Mouse (Mus musculus): ENCODE data around the gene Ski. TPM values are rescaled to one million over a fixed set of nuclear protein-coding genes. Genes with fewer than 3 reads are reported as not detected.

The Ski gene
- polyA plus RNA-seq, 1 experiment from 2014 or later: 15.1 TPM

DNA sequence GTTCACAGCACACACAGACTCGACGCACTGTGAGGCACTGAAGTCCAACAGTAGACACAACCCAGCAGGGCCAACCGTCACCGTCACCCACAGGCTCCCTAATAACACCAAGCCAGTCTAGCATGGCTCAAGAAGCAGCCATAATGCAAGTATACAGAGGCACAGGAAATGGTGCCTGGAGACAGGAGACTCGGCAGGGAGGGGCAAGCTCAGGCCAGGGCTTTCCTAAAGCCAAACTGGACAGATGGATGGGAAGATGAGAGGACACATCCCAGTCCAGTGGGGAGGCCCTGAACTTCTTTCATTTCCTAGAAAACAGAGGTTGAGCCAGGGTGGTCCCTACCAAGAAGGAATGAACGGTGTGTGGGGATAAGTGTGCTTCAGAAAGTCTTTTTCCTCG, 13.8 kb downstream of the Ski start:
- Histone ChIP-seq H3K9me3 (ENCODE audit: control insufficient read depth, low read length) (no peaks in the 10 kb centered on the region), H3K36me3 (replicated peaks; ENCODE audit: control insufficient read depth, insufficient read depth) (no peaks in the 10 kb centered on the region), H3K4me1 (replicated peaks; ENCODE audit: control insufficient read depth, insufficient read depth, low read length) (peaks cover 49% of the 10 kb centered on the region), H3K27ac (0 out of 2 replicates have a peak overlapping the region, but pooled peaks have one; percentile 26), H3K4me3 (replicated peaks; ENCODE audit: low read length) (no peak overlapping the region), H3K4me2 (replicated peaks) (no peak overlapping the region), H3K9ac (no peak overlapping the region), H3K27me3 (ENCODE audit: control insufficient read depth, insufficient read depth, low read length) (no peaks in the 10 kb centered on the region)
- WGBS: 40% methylated on average over 7 of the region's 7 CpGs
- ATAC-seq (ENCODE audit: low FRiP score) (no peak), DNase-seq (ENCODE audit: low spot score) (no peak)

DNA sequence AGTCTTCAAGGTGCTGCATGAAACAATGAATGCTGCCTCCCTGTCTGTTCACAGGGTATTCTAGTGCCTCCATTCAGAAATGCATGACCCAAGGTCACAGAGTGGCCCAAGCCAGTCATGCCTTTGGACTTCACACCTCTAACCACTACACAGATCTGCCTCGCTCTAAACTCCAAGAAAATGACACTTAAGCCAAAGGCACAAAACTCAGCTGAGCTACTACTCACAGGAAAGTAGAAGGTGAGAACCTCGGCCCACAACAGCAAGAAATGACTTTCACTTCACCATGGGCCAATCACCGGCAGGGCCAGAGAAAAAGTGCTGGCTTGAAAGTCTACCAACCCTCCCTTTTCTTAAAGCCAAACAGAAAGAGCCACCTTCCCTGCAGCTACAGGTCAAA, 14.6 kb downstream of the Ski start:
- Histone ChIP-seq H3K27ac (no peak overlapping the region), H3K9me3 (ENCODE audit: control insufficient read depth, low read length) (no peaks in the 10 kb centered on the region), H3K4me2 (replicated peaks) (no peak overlapping the region), H3K4me1 (replicated peaks; ENCODE audit: control insufficient read depth, insufficient read depth, low read length) (peaks cover 42% of the 10 kb centered on the region), H3K36me3 (replicated peaks; ENCODE audit: control insufficient read depth, insufficient read depth) (no peaks in the 10 kb centered on the region), H3K4me3 (replicated peaks; ENCODE audit: low read length) (no peak overlapping the region), H3K9ac (no peak overlapping the region), H3K27me3 (ENCODE audit: control insufficient read depth, insufficient read depth, low read length) (no peaks in the 10 kb centered on the region)
- DNase-seq (ENCODE audit: low spot score): no peak
- 42% methylated on average over 3 of the region's 3 CpGs for WGBS
- no peak for ATAC-seq (ENCODE audit: low FRiP score)

DNA sequence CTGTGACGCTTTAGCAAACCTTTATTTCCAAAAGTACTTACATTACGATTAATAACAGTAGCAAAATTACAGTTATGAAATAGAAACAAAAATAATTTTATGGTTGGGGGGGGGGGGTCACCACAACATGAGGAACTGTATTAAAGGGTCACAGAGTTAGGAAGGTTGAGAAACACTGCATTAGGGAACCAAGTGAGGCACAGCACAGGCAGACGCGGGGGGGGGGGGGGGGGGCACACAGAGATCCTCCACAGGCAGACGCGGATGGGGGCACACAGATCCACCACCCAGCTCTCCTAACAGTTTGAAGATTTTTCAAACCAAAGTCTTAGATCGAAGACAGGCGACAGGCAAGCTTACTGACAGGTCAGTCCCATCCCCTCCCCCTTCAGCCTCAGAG, 15.9 kb downstream of the Ski start:
- no peak overlapping the region for H3K4me2 ChIP-seq (replicated peaks)
- no peak overlapping the region for H3K27ac ChIP-seq
- 68% methylated on average over 6 of the region's 8 CpGs for WGBS
- H3K4me1 ChIP-seq (replicated peaks; ENCODE audit: control insufficient read depth, insufficient read depth, low read length): peaks cover 39% of the 10 kb centered on the region
- H3K4me3 ChIP-seq (replicated peaks; ENCODE audit: low read length): no peak overlapping the region
- no peak overlapping the region for H3K9ac ChIP-seq
- no peaks in the 10 kb centered on the region for H3K27me3 ChIP-seq (ENCODE audit: control insufficient read depth, insufficient read depth, low read length)
- ATAC-seq (ENCODE audit: low FRiP score) (no peak), DNase-seq (ENCODE audit: low spot score) (no peak)
- no peaks in the 10 kb centered on the region for H3K36me3 ChIP-seq (replicated peaks; ENCODE audit: control insufficient read depth, insufficient read depth)
- H3K9me3 ChIP-seq (ENCODE audit: control insufficient read depth, low read length): no peaks in the 10 kb centered on the region

DNA sequence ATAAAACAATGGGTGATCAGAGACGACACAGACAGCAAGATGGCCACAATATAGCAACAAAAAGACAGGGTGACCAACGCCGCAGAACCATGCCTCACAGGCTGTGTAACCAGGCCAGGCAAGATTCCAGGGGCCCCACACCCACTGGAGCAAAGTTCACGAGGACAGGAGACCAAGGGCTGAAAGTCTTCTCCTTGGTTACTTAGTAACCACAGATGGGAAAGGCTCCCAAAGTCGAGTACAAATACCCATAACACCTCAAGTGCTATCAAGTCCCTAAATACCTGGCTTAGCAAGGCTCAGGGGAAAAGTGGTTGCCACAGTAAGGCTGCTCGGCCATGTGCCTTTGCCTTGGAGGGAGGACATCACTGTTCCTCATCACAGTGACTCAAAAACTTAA, 16.5 kb downstream of the Ski start:
- no peak overlapping the region for H3K9ac ChIP-seq
- H3K4me3 ChIP-seq (replicated peaks; ENCODE audit: low read length): no peak overlapping the region
- H3K27ac ChIP-seq: no peak overlapping the region
- H3K4me1 ChIP-seq (replicated peaks; ENCODE audit: control insufficient read depth, insufficient read depth, low read length): peaks cover 42% of the 10 kb centered on the region
- no peak overlapping the region for H3K4me2 ChIP-seq (replicated peaks)
- no peaks in the 10 kb centered on the region for H3K27me3 ChIP-seq (ENCODE audit: control insufficient read depth, insufficient read depth, low read length)
- ATAC-seq (ENCODE audit: low FRiP score): no peak
- H3K36me3 ChIP-seq (replicated peaks; ENCODE audit: control insufficient read depth, insufficient read depth): no peaks in the 10 kb centered on the region
- no peaks in the 10 kb centered on the region for H3K9me3 ChIP-seq (ENCODE audit: control insufficient read depth, low read length)
- WGBS: 60% methylated on average over 6 of the region's 6 CpGs
- no peak for DNase-seq (ENCODE audit: low spot score)

DNA sequence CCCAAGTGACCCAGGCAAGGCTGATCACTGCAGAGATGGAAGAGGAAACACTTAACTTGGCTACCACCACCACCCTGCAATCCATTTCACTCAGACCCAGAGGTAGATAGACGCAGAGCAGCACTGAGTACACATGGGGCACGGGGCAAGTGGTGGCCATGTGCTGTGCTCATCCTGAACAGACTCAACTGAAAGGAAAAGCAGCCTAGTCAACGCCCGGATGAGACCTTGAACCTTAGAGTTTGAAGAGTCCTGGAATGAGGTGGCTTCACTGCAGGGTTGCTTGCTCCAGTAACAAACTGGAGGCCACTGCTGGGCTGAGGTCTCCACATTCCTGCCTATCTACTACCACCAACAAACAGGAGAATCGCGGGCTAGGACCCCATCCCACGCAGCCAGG, 20.6 kb downstream of the Ski start:
- ATAC-seq (ENCODE audit: low FRiP score): no peak
- H3K9ac ChIP-seq: no peak overlapping the region
- peaks cover 48% of the 10 kb centered on the region for H3K4me1 ChIP-seq (replicated peaks; ENCODE audit: control insufficient read depth, insufficient read depth, low read length)
- H3K27me3 ChIP-seq (ENCODE audit: control insufficient read depth, insufficient read depth, low read length): no peaks in the 10 kb centered on the region
- no peaks in the 10 kb centered on the region for H3K9me3 ChIP-seq (ENCODE audit: control insufficient read depth, low read length)
- H3K36me3 ChIP-seq (replicated peaks; ENCODE audit: control insufficient read depth, insufficient read depth): no peaks in the 10 kb centered on the region
- no peak overlapping the region for H3K4me2 ChIP-seq (replicated peaks)
- no peak overlapping the region for H3K27ac ChIP-seq
- WGBS: 90% methylated on average over 7 of the region's 7 CpGs
- H3K4me3 ChIP-seq (replicated peaks; ENCODE audit: low read length): no peak overlapping the region
- DNase-seq (ENCODE audit: low spot score): no peak

DNA sequence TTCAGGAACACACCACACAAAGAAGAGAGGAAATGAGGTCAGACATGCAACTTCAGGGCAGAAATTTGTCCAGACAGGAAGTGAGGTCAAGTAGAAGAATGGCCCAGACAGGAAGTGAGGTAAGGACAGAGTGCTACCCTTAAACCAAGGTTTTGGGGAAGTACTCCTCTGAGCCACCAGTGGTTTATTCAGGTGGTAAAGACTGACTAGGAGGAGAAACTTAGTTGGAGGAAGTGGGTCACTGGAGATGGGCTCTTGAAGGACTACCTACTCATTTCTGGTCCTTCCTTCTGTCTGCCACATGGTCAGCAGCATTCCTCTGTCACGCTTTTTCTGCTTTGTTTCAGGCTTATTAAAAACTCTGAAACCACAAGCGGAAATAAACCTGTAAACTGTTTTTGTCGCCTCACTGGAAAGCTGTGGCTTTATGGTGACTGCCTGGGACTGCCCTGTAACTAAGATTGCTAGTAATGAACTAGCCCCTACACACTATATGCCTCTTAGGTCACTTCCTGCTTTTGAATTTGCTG, 21.5 kb downstream of the Ski start:
- Histone ChIP-seq H3K27ac (0 out of 2 replicates have a peak overlapping the region, but pooled peaks have one; percentile 14), H3K4me1 (replicated peaks; ENCODE audit: control insufficient read depth, insufficient read depth, low read length) (peaks cover 50% of the 10 kb centered on the region), H3K36me3 (replicated peaks; ENCODE audit: control insufficient read depth, insufficient read depth) (no peaks in the 10 kb centered on the region), H3K9me3 (ENCODE audit: control insufficient read depth, low read length) (no peaks in the 10 kb centered on the region), H3K4me2 (replicated peaks) (no peak overlapping the region), H3K27me3 (ENCODE audit: control insufficient read depth, insufficient read depth, low read length) (no peaks in the 10 kb centered on the region), H3K9ac (no peak overlapping the region), H3K4me3 (replicated peaks; ENCODE audit: low read length) (no peak overlapping the region)
- no peak for DNase-seq (ENCODE audit: low spot score)
- WGBS: 83% methylated on average over 3 of the region's 3 CpGs
- ATAC-seq (ENCODE audit: low FRiP score): no peak

DNA sequence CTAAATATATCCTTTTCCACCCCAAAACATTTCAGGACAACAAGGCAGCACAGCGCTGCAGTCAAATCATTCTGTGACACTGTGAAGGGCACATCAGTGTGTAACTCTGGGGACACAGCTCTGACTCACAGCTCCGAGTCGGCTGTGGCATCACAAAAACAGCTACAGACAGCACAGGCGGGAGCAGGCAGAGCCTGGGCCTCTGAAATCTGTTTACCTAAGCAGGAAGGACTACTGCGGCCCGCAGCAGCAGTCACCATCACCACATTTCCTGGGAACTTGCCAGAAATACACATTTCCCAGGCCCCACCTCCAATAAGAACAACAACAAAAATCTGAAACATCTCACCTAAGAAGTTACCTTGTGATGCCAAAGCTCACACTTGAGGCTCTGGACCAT, 24.7 kb downstream of the Ski start:
- no peak overlapping the region for H3K4me3 ChIP-seq (replicated peaks; ENCODE audit: low read length)
- peaks cover 44% of the 10 kb centered on the region for H3K4me1 ChIP-seq (replicated peaks; ENCODE audit: control insufficient read depth, insufficient read depth, low read length)
- WGBS: 49% methylated on average over 6 of the region's 6 CpGs
- ATAC-seq (ENCODE audit: low FRiP score): no peak
- H3K9ac ChIP-seq: no peak overlapping the region
- no peak overlapping the region for H3K4me2 ChIP-seq (replicated peaks)
- H3K36me3 ChIP-seq (replicated peaks; ENCODE audit: control insufficient read depth, insufficient read depth): no peaks in the 10 kb centered on the region
- H3K27me3 ChIP-seq (ENCODE audit: control insufficient read depth, insufficient read depth, low read length): no peaks in the 10 kb centered on the region
- peak overlapping the region; percentile 2; the same call in 1 of the 2 replicates for H3K27ac ChIP-seq
- H3K9me3 ChIP-seq (ENCODE audit: control insufficient read depth, low read length): no peaks in the 10 kb centered on the region
- DNase-seq (ENCODE audit: low spot score): no peak

DNA sequence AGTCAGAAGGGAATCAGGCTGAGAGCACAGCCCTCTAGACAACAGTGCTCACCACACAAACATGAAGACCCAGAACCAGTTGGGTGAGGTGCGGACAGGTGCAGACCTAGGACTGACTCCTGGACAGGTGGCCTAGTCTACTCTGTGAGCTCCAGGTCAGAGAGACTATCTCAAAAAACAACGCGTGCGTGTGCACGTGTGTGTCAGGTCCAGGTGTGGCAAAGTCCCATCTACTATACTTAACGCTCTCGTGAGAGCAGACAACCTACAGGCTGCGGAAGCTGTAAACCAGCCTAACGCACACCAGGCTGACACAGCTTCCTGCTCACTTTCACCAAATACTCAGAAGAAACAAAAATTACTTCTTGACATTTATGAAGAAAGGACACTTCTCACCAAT, 27.2 kb downstream of the Ski start:
- Histone ChIP-seq H3K4me1 (replicated peaks; ENCODE audit: control insufficient read depth, insufficient read depth, low read length) (peaks cover 41% of the 10 kb centered on the region), H3K27me3 (ENCODE audit: control insufficient read depth, insufficient read depth, low read length) (no peaks in the 10 kb centered on the region), H3K4me3 (replicated peaks; ENCODE audit: low read length) (no peak overlapping the region), H3K27ac (no peak overlapping the region), H3K9ac (no peak overlapping the region), H3K36me3 (replicated peaks; ENCODE audit: control insufficient read depth, insufficient read depth) (no peaks in the 10 kb centered on the region), H3K9me3 (ENCODE audit: control insufficient read depth, low read length) (no peaks in the 10 kb centered on the region), H3K4me2 (replicated peaks) (no peak overlapping the region)
- ATAC-seq (ENCODE audit: low FRiP score) (no peak), DNase-seq (ENCODE audit: low spot score) (no peak)
- 94% methylated on average over 9 of the region's 9 CpGs for WGBS

DNA sequence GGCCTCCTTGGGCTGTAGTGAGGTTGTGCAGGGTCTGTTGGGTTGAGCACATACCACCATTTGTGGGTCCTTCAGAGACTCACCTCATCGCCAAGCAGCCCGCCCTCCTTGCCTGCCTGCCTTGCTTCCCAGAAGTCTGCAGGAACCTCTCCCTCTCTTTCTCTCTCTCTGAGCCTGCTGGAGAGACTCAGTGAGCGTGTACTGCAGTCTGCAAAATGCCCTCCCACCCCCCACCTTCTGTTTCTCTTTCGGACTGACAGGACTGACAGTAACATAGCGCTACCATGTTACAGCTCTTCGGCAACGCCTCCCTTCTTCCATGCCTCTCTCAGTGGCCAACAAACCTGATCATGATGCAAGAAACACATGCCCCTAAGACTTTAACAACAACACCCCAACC, 32.1 kb downstream of the Ski start:
- ATAC-seq (ENCODE audit: low FRiP score): no peak
- peaks cover 32% of the 10 kb centered on the region for H3K4me1 ChIP-seq (replicated peaks; ENCODE audit: control insufficient read depth, insufficient read depth, low read length)
- no peak overlapping the region for H3K27ac ChIP-seq
- 31% methylated on average over 7 of the region's 7 CpGs for WGBS
- no peaks in the 10 kb centered on the region for H3K27me3 ChIP-seq (ENCODE audit: control insufficient read depth, insufficient read depth, low read length)
- no peak overlapping the region for H3K9ac ChIP-seq
- no peak overlapping the region for H3K4me2 ChIP-seq (replicated peaks)
- no peak overlapping the region for H3K4me3 ChIP-seq (replicated peaks; ENCODE audit: low read length)
- H3K9me3 ChIP-seq (ENCODE audit: control insufficient read depth, low read length): no peaks in the 10 kb centered on the region
- DNase-seq (ENCODE audit: low spot score): no peak
- H3K36me3 ChIP-seq (replicated peaks; ENCODE audit: control insufficient read depth, insufficient read depth): no peaks in the 10 kb centered on the region

DNA sequence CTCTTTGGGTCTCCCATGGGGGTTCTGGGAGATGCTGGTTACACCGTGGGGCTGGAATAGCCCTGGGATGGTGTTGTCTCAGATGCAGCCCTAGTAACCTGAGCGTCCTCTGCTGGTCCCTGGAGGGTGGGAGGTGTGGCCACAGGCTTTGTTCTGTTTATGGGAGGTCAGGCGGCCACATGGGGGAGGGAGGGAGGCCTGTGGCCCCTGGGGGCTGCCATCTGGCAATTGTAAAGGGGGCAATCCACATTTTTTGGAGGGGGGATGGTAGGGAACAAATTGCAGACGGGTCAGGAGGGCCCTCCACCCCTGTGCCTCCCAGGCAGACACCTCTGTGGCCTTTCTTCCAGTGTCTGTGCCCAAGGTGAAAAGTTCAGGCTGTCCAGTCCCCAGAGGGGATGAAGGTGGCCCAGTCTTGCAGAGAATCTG, 32.7 kb downstream of the Ski start:
- H3K9ac ChIP-seq: no peak overlapping the region; the same call in 1 of the 2 replicates
- H3K9me3 ChIP-seq (ENCODE audit: control insufficient read depth, low read length): no peaks in the 10 kb centered on the region
- H3K4me1 ChIP-seq (replicated peaks; ENCODE audit: control insufficient read depth, insufficient read depth, low read length): peaks cover 37% of the 10 kb centered on the region
- no peaks in the 10 kb centered on the region for H3K36me3 ChIP-seq (replicated peaks; ENCODE audit: control insufficient read depth, insufficient read depth)
- DNase-seq (ENCODE audit: low spot score): no peak
- no peak overlapping the region for H3K4me2 ChIP-seq (replicated peaks)
- ATAC-seq (ENCODE audit: low FRiP score): peak; percentile 27; the same call in 1 of the 2 replicates
- no peaks in the 10 kb centered on the region for H3K27me3 ChIP-seq (ENCODE audit: control insufficient read depth, insufficient read depth, low read length)
- 5% methylated on average over 4 of the region's 4 CpGs for WGBS
- H3K27ac ChIP-seq: no peak overlapping the region
- H3K4me3 ChIP-seq (replicated peaks; ENCODE audit: low read length): no peak overlapping the region

Data from hindbrain, embryonic 14.5 days (tissue).